Mouse (Mus musculus): ENCODE measurements around the gene Rap2b. TPM values are rescaled to one million over a fixed set of nuclear protein-coding genes. Genes with fewer than 3 reads are reported as not detected.

Gene Rap2b
- 1.4 and 1.6 TPM in 2 replicates for polyA plus RNA-seq (2012; rRNA removed)

- Histone ChIP-seq H3K4me3 (ENCODE audit: control insufficient read depth, low read depth, low read length) (no peak within 1 kb of the TSS), H3K36me3 (ENCODE audit: control insufficient read depth, insufficient read depth, low read length) (no peaks in the 10 kb centered on the region), H3K27me3 (ENCODE audit: control insufficient read depth, insufficient read depth, low read length) (no peaks in the 10 kb centered on the region; the same call in 1 of the 2 replicates), H3K4me1 (ENCODE audit: control insufficient read depth, insufficient read depth, low read length) (peaks cover 18% of the 10 kb centered on the region), H3K27ac (ENCODE audit: control insufficient read depth, insufficient read depth, low read depth, low read length) (no peak within 1 kb of the TSS)
- TF ChIP-seq CTCF (IDR thresholded peaks at IDR 0.05; ENCODE audit: control insufficient read depth, insufficient read depth, insufficient replicate concordance, low read depth, low read length) = no peak
- TF ChIP-seq POLR2A (IDR thresholded peaks at IDR 0.05; ENCODE audit: control insufficient read depth, low read depth, low read length) = no peak
Measured at GRCm38 (mm10) chr3:61361338-61361737, at the start of gene Rap2b. Rap2b (plus strand) TSS chr3:61361638.

GRCm38 (mm10) chr3:61315002-61315401 is 46.4 kb upstream of the Rap2b start:
- Histone ChIP-seq H3K4me3 (ENCODE audit: control insufficient read depth, low read depth, low read length) (no peak overlapping the region), H3K27me3 (ENCODE audit: control insufficient read depth, insufficient read depth, low read length) (no peaks in the 10 kb centered on the region), H3K4me1 (ENCODE audit: control insufficient read depth, insufficient read depth, low read length) (no peaks in the 10 kb centered on the region), H3K27ac (ENCODE audit: control insufficient read depth, insufficient read depth, low read depth, low read length) (no peak overlapping the region), H3K36me3 (ENCODE audit: control insufficient read depth, insufficient read depth, low read length) (no peaks in the 10 kb centered on the region)
- no peak for TF ChIP-seq POLR2A (IDR thresholded peaks at IDR 0.05; ENCODE audit: control insufficient read depth, low read depth, low read length)
- TF ChIP-seq CTCF (IDR thresholded peaks at IDR 0.05; ENCODE audit: control insufficient read depth, insufficient read depth, insufficient replicate concordance, low read depth, low read length) = no peak

GRCm38 (mm10) chr3:61320031-61320430 is 41.4 kb upstream of the Rap2b start:
- no peak overlapping the region for H3K27ac ChIP-seq (ENCODE audit: control insufficient read depth, insufficient read depth, low read depth, low read length)
- no peaks in the 10 kb centered on the region for H3K36me3 ChIP-seq (ENCODE audit: control insufficient read depth, insufficient read depth, low read length)
- TF ChIP-seq CTCF (IDR thresholded peaks at IDR 0.05; ENCODE audit: control insufficient read depth, insufficient read depth, insufficient replicate concordance, low read depth, low read length) = no peak
- TF ChIP-seq POLR2A (IDR thresholded peaks at IDR 0.05; ENCODE audit: control insufficient read depth, low read depth, low read length) = no peak
- H3K4me3 ChIP-seq (ENCODE audit: control insufficient read depth, low read depth, low read length) = no peak overlapping the region
- H3K4me1 ChIP-seq (ENCODE audit: control insufficient read depth, insufficient read depth, low read length) = no peaks in the 10 kb centered on the region
- no peaks in the 10 kb centered on the region for H3K27me3 ChIP-seq (ENCODE audit: control insufficient read depth, insufficient read depth, low read length)

- TF ChIP-seq CTCF (IDR thresholded peaks at IDR 0.05; ENCODE audit: control insufficient read depth, insufficient read depth, insufficient replicate concordance, low read depth, low read length) (no peak), POLR2A (IDR thresholded peaks at IDR 0.05; ENCODE audit: control insufficient read depth, low read depth, low read length) (no peak)
- no peaks in the 10 kb centered on the region for H3K4me1 ChIP-seq (ENCODE audit: control insufficient read depth, insufficient read depth, low read length)
- no peaks in the 10 kb centered on the region for H3K36me3 ChIP-seq (ENCODE audit: control insufficient read depth, insufficient read depth, low read length)
- peak overlapping the region; percentile 81 for H3K27ac ChIP-seq (ENCODE audit: control insufficient read depth, insufficient read depth, low read depth, low read length)
- H3K27me3 ChIP-seq (ENCODE audit: control insufficient read depth, insufficient read depth, low read length) = no peaks in the 10 kb centered on the region
- H3K4me3 ChIP-seq (ENCODE audit: control insufficient read depth, low read depth, low read length) = no peak overlapping the region
Measured at GRCm38 (mm10) chr3:61321632-61322031, 39.8 kb upstream of the Rap2b start.

GRCm38 (mm10) chr3:61336205-61336604 is 25.2 kb upstream of the Rap2b start:
- no peak for TF ChIP-seq POLR2A (IDR thresholded peaks at IDR 0.05; ENCODE audit: control insufficient read depth, low read depth, low read length)
- TF ChIP-seq CTCF (IDR thresholded peaks at IDR 0.05; ENCODE audit: control insufficient read depth, insufficient read depth, insufficient replicate concordance, low read depth, low read length) = no peak
- H3K4me1 ChIP-seq (ENCODE audit: control insufficient read depth, insufficient read depth, low read length) = no peaks in the 10 kb centered on the region
- H3K36me3 ChIP-seq (ENCODE audit: control insufficient read depth, insufficient read depth, low read length) = no peaks in the 10 kb centered on the region
- no peak overlapping the region for H3K27ac ChIP-seq (ENCODE audit: control insufficient read depth, insufficient read depth, low read depth, low read length)
- no peaks in the 10 kb centered on the region for H3K27me3 ChIP-seq (ENCODE audit: control insufficient read depth, insufficient read depth, low read length)
- no peak overlapping the region for H3K4me3 ChIP-seq (ENCODE audit: control insufficient read depth, low read depth, low read length)

GRCm38 (mm10) chr3:61337230-61337629 is 24.2 kb upstream of the Rap2b start:
- TF ChIP-seq POLR2A (IDR thresholded peaks at IDR 0.05; ENCODE audit: control insufficient read depth, low read depth, low read length) (no peak), CTCF (IDR thresholded peaks at IDR 0.05; ENCODE audit: control insufficient read depth, insufficient read depth, insufficient replicate concordance, low read depth, low read length) (no peak)
- no peaks in the 10 kb centered on the region for H3K4me1 ChIP-seq (ENCODE audit: control insufficient read depth, insufficient read depth, low read length)
- no peak overlapping the region for H3K4me3 ChIP-seq (ENCODE audit: control insufficient read depth, low read depth, low read length)
- no peaks in the 10 kb centered on the region for H3K36me3 ChIP-seq (ENCODE audit: control insufficient read depth, insufficient read depth, low read length)
- no peaks in the 10 kb centered on the region for H3K27me3 ChIP-seq (ENCODE audit: control insufficient read depth, insufficient read depth, low read length)
- no peak overlapping the region for H3K27ac ChIP-seq (ENCODE audit: control insufficient read depth, insufficient read depth, low read depth, low read length)

GRCm38 (mm10) chr3:61340321-61340720 is 21.1 kb upstream of the Rap2b start:
- Histone ChIP-seq H3K27me3 (ENCODE audit: control insufficient read depth, insufficient read depth, low read length) (no peaks in the 10 kb centered on the region), H3K27ac (ENCODE audit: control insufficient read depth, insufficient read depth, low read depth, low read length) (no peak overlapping the region), H3K4me1 (ENCODE audit: control insufficient read depth, insufficient read depth, low read length) (no peaks in the 10 kb centered on the region), H3K36me3 (ENCODE audit: control insufficient read depth, insufficient read depth, low read length) (no peaks in the 10 kb centered on the region), H3K4me3 (ENCODE audit: control insufficient read depth, low read depth, low read length) (no peak overlapping the region)
- no peak for TF ChIP-seq POLR2A (IDR thresholded peaks at IDR 0.05; ENCODE audit: control insufficient read depth, low read depth, low read length)
- no peak for TF ChIP-seq CTCF (IDR thresholded peaks at IDR 0.05; ENCODE audit: control insufficient read depth, insufficient read depth, insufficient replicate concordance, low read depth, low read length)

- TF ChIP-seq POLR2A (IDR thresholded peaks at IDR 0.05; ENCODE audit: control insufficient read depth, low read depth, low read length) (no peak), CTCF (IDR thresholded peaks at IDR 0.05; ENCODE audit: control insufficient read depth, insufficient read depth, insufficient replicate concordance, low read depth, low read length) (no peak)
Measured at GRCm38 (mm10) chr3:61344031-61344430, 17.4 kb upstream of the Rap2b start.

More at GRCm38 (mm10) chr3:61344031-61344430, 17.4 kb upstream of the Rap2b start:
- H3K27ac ChIP-seq (ENCODE audit: control insufficient read depth, insufficient read depth, low read depth, low read length) = no peak overlapping the region
- no peaks in the 10 kb centered on the region for H3K27me3 ChIP-seq (ENCODE audit: control insufficient read depth, insufficient read depth, low read length)
- no peaks in the 10 kb centered on the region for H3K36me3 ChIP-seq (ENCODE audit: control insufficient read depth, insufficient read depth, low read length)
- H3K4me3 ChIP-seq (ENCODE audit: control insufficient read depth, low read depth, low read length) = no peak overlapping the region
- H3K4me1 ChIP-seq (ENCODE audit: control insufficient read depth, insufficient read depth, low read length) = no peaks in the 10 kb centered on the region

All from testis, adult 2 months (tissue).